Mouse (Mus musculus) small intestine, adult 2 months (tissue): Measurements from ENCODE around the gene Ankrd13b.

ENCODE experiments used
- CTCF ChIP-seq: fragments of 200-500 bp; IDR thresholded peaks from 2 replicates; pipeline ENCODE4 v1.5.1; 2012; ENCODE audit warnings: low read depth, mild to moderate bottlenecking, control low read depth, inconsistent platforms, low read length, moderate library complexity, mixed read lengths; ENCODE audit not compliant: insufficient replicate concordance, insufficient read length; ENCODE audit errors: extremely low read depth
- POLR2A ChIP-seq: fragments of 200-500 bp; IDR thresholded peaks from 2 replicates; pipeline ENCODE4 v1.6.1; 2012; ENCODE audit warnings: low read depth, mild to moderate bottlenecking, control low read depth, inconsistent platforms, low read length, moderate library complexity

DNA sequence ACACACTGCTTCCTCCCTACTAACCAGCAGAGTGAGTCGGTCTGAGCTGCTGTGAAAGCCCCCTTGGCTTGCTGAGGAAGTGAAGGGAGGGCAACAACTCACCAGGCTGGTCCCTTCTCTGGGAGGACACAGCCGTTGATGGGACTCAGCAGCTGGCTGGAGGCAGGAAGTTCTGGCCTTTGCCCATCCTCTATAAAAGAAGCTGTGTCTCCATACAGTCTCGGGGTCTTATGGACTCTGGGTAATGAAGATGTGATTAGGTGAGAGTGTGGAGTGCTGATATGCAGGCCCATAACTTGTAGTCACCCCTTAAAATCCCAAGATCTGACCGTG is 4.8 kb upstream of the Ankrd13b start:
- TF ChIP-seq CTCF = no peak
- 0 out of 2 replicates have a peak, but pooled peaks have one; percentile 1 for TF ChIP-seq POLR2A
